Mouse (Mus musculus): Measurements from ENCODE around the gene Ajuba. TPM values are rescaled to one million over a fixed set of nuclear protein-coding genes. Genes with fewer than 3 reads are reported as not detected.
"Not testable (repeated sequence)": the region's sequence is repeated elsewhere in the genome, so short reads cannot be mapped to it uniquely, and the experiment has no call there.

Gene Ajuba
- 1 to 10 TPM; 1.3 to 2.4 (median 1.7) TPM for total RNA-seq (2022)

DNA sequence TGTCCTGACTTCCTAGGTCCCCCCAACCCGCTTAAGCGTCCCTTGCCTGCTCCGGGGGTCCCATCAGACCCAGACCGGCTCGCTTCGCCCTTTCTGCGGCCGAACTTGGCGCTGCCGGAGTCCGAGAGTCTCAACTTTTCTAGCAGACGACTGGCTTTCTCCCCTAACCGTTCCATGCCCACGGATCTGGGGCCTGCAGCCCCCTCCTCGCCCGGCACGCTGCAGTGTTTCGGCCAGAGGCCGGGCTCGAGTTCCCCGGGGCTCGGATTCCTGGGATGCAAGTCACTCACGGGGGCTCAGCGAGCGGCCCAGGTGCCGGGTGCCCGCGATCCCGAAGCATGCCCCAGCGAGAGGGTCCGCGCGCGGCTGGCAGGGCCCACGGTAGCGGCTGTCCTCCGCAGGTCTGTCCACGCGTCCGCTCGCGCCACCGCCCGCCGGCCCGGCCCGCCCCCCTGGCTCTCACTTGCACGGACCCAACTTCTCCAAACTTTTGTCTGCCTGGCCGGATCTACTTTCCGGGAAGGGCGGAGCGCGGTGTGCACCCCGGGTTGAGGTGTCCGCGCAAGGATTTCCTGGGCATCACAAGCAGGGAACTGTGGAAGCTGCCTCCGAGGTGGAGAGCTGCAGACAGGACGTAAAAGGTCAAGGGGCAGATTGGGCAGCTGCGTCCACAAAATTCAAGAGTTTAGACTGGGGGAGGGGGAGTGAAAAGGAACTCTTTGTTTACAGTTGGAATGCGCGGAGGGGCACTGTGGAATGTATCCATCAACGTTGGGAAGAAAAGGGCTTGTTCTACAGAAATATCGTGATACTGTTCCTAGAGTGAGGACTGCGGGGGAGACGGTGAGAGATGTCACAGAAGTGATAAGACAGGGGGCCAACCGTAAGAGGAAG lies at the start of gene Ajuba:
Ajuba (minus strand) TSS at position 470 of the 894 bp plus-strand sequence.
- DNase-seq (ENCODE audit: low spot score in 2 of 2), result peak in 1 of 2 experiments; percentile 46

DNA sequence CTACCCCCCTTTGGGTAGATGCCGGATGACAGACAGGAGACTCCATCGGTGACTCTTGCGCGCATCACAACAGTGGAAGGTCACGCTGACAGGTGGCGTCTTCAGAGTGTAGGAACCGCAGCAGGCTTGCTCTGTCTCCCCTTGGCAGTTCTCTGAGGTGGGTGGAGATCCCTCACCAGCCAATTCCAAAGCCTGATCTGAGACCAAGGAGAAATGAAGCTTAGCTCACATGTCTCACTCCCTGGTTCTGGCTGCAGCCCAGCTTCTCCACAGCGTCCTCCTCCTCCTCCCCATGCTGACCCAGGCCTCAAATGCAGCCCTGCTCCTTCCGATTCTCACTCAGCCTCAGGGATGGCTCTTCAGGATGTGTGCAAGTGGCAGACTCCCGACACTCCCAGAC lies 47.6 kb upstream of the Ajuba start:
- DNase-seq (ENCODE audit: low spot score in 2 of 2), result peak in 1 of 2 experiments; percentile 33

- DNase-seq (ENCODE audit: low spot score in 2 of 2), result no peak
Measured at GRCm38 (mm10) chr14:54623334-54623733, 46.0 kb upstream of the Ajuba start.

DNA sequence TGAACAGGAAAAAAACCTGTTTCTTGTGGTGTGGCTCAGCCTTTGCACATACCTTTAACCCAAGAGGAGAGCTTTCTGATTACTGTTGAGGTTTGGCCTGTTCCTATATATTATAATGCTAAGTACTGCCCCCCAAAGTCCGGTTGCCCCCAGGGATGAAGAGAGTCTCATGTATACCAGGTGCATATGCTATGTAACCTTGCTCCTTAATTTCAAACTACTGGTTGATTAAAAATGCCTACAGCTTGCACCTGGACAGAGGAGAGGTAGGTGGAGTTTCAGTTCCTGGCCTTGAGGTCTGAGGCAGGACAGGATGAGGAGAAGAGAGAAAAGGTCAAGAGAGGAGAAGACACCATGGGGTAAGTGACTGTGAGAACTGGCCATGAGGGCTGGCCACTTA lies 43.8 kb upstream of the Ajuba start, which contains the start of gene Psmb11:
Psmb11 (plus strand) TSS at position 301 of the 400 bp plus-strand sequence.
- no peak for DNase-seq (ENCODE audit: low spot score in 2 of 2)

DNA sequence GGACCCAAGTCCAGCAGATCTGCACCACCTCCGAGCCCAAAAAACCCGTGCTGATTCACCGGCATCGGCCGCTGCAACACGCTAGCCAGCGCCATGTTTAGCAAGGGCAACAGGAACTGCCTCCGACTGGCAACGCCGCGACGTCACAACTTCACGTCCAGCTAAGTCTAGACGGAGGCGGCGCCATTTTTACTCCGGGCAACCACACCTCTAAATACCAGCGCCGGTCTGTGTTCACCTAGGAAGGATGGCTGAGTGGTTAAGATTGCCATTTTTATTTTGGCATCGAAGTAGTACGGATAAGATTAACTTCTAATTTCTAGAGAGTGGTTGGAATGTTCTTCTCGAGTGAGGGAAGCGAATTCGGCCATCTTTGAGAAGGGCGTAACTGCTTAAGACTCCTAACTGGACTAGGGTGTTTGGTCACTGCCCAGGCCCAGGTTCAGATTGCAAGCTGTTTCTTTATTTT lies 40.6 kb upstream of the Ajuba start, which contains the start of gene Psmb5:
Psmb5 (minus strand) TSS at position 126 of the 469 bp plus-strand sequence.
- peak; percentile 88 to 93 for DNase-seq (ENCODE audit: low spot score in 2 of 2)

GRCm38 (mm10) chr14:54617152-54617896 lies 40.0 kb upstream of the Ajuba start:
- no peak for DNase-seq (ENCODE audit: low spot score in 2 of 2)

- no peak for DNase-seq (ENCODE audit: low spot score in 2 of 2)
Measured at GRCm38 (mm10) chr14:54616226-54616825, 39.0 kb upstream of the Ajuba start.

DNA sequence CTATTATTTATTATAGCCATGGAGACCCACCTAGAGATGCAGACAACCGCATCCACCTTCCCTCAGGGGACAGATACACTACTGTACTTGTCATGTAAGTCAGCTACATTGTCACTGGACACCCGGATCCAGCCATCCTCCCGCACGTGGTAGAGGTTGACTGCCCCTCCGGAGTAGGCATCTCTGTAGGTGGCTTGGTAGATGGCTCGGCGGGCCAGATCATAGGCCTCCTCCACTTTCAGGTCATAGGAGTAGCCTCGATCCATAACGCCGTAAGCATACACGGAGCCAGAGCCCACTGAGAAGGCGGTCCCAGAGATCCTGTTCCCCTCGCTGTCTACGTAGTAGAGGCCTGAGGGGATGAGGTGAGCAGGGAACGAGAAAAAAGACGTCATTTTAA lies 36.8 kb upstream of the Ajuba start:
- not testable (repeated sequence) for DNase-seq (ENCODE audit: low spot score in 2 of 2)

DNA sequence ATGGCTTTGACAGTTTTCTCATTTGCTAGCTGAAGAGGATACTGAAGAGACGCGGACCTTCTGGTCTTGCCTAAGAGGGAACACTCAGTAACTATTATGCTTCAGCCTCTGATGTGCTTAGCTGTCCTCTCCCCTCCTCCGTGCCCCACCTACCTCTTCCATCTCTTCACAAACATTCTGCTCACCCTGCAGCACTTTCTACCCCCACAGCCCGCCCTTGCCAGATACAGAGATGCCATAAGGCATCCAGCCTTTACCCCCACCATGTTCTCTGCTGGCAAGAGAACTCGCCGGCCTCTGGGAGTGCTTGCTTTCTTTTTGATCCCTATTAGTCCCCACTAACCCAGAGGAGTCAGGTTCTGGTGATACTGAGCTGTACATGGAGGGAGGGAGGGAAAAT lies 33.3 kb upstream of the Ajuba start:
- peak in 1 of 2 experiments; percentile 63 for DNase-seq (ENCODE audit: low spot score in 2 of 2)

DNA sequence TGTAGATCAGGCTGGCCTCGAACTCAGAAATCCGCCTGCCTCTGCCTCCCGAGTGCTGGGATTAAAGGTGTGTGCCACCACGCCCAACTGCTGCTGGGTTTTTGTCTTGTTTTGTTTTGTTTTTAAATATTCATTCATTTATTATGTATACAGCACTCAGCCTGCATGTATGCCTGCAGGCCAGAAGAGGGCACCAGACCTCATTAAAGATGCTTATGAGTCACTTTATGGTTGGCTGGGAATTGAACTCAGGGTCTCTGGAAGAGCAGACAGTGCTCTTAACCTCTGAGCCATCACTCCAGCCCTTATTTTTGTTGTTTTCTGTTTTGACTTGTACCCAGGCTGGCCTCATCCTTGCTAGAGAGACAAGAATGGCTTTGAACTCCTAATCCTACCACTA lies 32.6 kb upstream of the Ajuba start:
- DNase-seq (ENCODE audit: low spot score in 2 of 2), result no peak

GRCm38 (mm10) chr14:54609245-54609644 lies 31.9 kb upstream of the Ajuba start:
- DNase-seq (ENCODE audit: low spot score in 2 of 2), result no peak

DNA sequence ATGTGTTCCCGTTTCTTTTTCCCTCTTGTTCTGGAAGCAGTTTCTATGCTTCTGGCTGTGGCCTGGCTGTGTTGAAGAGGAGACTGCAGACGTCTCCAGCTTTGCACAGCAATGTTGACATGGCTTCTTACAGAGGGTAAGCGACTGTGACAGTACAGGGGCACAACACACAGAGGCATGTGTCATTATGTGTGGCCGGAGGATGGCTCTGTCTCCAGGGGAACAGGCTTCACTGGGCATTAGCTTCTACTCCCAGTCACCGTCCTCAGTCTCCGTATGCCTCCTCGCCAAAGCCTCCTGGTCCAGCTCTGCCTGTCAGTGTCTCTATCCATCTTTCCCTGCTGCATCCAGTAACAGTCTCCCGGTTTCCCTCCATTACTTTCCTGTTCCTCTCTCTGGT lies 29.9 kb upstream of the Ajuba start:
- DNase-seq (ENCODE audit: low spot score in 2 of 2), result no peak

GRCm38 (mm10) chr14:54605752-54606321 lies 28.5 kb upstream of the Ajuba start, which contains the start of gene 4931414P19Rik:
Gene 4931414P19Rik, minus strand, starts transcription at chr14:54605993.
- DNase-seq (ENCODE audit: low spot score in 2 of 2), result peak in 1 of 2 experiments; percentile 54

GRCm38 (mm10) chr14:54603686-54604085 lies 26.3 kb upstream of the Ajuba start:
- no peak for DNase-seq (ENCODE audit: low spot score in 2 of 2)

DNA sequence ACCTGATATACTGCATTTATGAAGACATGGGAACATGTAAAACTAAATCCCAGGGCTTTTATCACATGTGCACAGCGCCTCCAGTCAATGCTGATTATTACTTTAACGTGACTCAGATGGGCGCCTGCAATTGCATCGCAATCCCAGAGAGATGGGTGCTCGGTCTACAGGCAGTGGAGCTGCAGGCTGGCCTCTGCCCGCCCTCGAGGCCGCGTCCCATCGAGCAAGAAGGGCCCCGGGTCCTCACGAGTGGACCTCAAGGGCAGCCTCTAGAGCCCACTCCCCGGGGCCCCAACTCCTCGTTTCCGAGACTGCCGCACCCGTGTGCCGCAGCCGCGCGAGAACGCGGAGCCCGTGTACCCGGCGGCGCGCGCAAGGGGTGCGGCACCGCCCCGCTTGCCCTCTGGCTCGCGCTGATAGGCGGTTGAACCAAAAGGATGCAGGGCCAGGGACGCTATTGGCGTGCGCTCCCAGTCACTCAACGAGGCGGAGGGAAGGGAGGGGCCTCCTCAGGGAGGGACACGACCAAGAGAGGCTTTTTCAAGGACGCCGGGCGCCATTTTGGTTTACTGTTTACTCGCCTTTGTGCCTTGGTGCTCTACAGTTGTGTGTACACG lies 25.8 kb upstream of the Ajuba start:
- DNase-seq (ENCODE audit: low spot score in 2 of 2), result peak; percentile 84 to 96

- no peak for DNase-seq (ENCODE audit: low spot score in 2 of 2)
Measured at GRCm38 (mm10) chr14:54602613-54603012, 25.3 kb upstream of the Ajuba start.

- DNase-seq (ENCODE audit: low spot score in 2 of 2), result no peak
Measured at GRCm38 (mm10) chr14:54601601-54602000, 24.2 kb upstream of the Ajuba start.

DNA sequence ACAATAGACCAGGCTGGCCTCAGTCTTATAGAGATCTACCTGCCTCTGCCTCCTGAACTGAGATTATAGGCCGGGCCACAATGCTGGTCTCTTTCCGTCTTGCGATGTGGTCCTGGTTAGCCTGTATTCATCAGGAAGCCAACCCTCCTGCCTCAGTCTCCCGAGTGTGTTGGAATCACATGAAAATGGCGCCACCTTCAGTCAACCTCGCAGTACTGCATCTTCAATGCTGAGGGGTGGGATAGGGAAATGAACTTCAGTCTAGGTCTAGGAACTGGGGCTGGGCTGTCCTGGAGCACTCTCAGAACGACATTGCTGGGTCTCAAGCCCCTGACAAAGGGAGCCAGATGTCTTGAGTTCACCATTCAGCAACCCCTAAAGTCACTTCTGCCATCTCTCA lies 19.7 kb upstream of the Ajuba start:
- no peak for DNase-seq (ENCODE audit: low spot score in 2 of 2)

- DNase-seq (ENCODE audit: low spot score in 2 of 2), result peak in 1 of 2 experiments; percentile 52
Measured at GRCm38 (mm10) chr14:54594631-54595414, 17.5 kb upstream of the Ajuba start.

- no peak for DNase-seq (ENCODE audit: low spot score in 2 of 2)
Measured at GRCm38 (mm10) chr14:54594055-54594454, 16.7 kb upstream of the Ajuba start.
